Mouse (Mus musculus): ENCODE measurements around the gene Flvcr2. TPM values are rescaled to one million over a fixed set of nuclear protein-coding genes. Genes with fewer than 3 reads are reported as not detected.
A peak's percentile ranks its signal among the peaks of the same experiment; 100 is the strongest.

Flvcr2 gene
- polyA plus RNA-seq, 1 experiment from 2014 or later, result 1.8 TPM

DNA sequence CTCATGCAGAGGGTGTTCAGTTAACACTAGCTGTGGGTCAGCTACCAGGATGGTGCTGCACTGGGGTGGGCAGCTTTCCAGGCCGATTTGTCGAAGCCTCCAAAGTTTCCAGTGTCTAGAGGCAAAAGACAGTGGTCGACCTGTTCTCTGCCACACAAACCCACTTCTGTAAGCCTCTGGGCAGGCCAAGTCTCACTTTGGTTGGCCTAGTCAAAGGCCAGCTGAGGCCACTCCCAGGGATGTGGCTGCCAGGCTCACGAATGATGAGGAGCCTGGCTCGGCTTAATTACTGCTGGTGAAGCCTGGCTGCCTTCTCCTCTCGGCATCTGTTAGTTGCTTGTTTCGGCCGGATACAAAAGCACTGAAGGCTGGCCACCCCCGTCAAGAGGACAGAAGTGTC lies 53.7 kb downstream of the Flvcr2 start:
- Histone ChIP-seq H3K27ac (no peak overlapping the region), H3K27me3 (no peaks in the 10 kb centered on the region), H3K4me2 (no peak overlapping the region), H3K4me1 (replicated peaks) (0 out of 2 replicates have a peak, but pooled peaks cover 2% of the 10 kb centered on the region), H3K36me3 (no peaks in the 10 kb centered on the region), H3K9me3 (no peaks in the 10 kb centered on the region), H3K4me3 (replicated peaks) (no peak overlapping the region), H3K9ac (replicated peaks) (no peak overlapping the region)
- ATAC-seq (ENCODE audit: insufficient number of reproducible peaks, insufficient read depth, low FRiP score, low TSS enrichment, low read depth), result no peak
- WGBS, result 33% methylated on average over 9 of the region's 9 CpGs

DNA sequence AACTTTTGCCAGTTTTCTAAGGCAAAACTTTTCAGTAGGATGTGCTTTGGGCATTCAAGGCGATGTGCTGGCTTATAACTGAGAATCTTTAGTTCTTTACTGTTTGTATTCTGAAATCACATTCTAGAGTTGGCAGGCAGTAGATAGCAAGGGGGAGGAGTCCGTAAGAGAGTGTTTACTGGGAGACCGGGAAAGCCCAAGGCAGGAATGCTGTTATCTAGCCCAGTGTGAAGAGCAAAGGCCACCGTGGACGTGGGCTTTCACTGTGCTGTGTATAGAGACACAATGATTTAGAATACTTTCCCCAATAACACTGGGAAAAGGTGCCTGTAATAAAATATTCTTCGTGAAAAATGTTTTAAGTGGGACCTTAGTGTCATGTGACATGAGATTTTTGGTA lies 63.4 kb downstream of the Flvcr2 start:
- 61% methylated on average over 6 of the region's 6 CpGs for WGBS
- no peak overlapping the region for H3K4me3 ChIP-seq (replicated peaks)
- peaks cover 40% of the 10 kb centered on the region for H3K36me3 ChIP-seq
- ATAC-seq (ENCODE audit: insufficient number of reproducible peaks, insufficient read depth, low FRiP score, low TSS enrichment, low read depth), result no peak
- no peak overlapping the region for H3K4me2 ChIP-seq
- no peak overlapping the region for H3K27ac ChIP-seq
- H3K9me3 ChIP-seq, result no peaks in the 10 kb centered on the region
- H3K9ac ChIP-seq (replicated peaks), result no peak overlapping the region
- H3K27me3 ChIP-seq, result no peaks in the 10 kb centered on the region
- no peaks in the 10 kb centered on the region for H3K4me1 ChIP-seq (replicated peaks)

DNA sequence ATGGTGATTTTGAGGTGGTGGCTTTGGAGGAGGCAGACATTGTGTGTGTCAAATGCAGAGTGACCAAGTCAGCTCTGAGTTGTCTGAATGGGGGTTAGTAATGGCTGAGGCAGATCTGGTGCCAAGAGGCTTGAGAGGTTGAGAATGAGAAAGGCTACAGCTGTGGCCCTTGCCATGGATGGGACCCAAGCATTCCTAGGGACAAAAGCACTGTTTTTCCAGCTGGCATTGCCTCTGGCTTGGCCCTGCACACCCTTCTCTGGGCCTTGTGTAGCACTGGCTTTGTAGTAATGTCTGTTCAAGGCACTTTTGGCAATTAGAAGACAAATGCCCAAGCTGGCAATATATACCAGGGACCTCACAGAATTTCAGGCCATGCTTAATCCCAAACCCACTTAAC lies 64.6 kb downstream of the Flvcr2 start:
- Histone ChIP-seq H3K9ac (replicated peaks) (no peak overlapping the region), H3K27ac (no peak overlapping the region), H3K9me3 (no peaks in the 10 kb centered on the region), H3K27me3 (no peaks in the 10 kb centered on the region), H3K36me3 (peaks cover 51% of the 10 kb centered on the region), H3K4me2 (no peak overlapping the region), H3K4me3 (replicated peaks) (no peak overlapping the region), H3K4me1 (replicated peaks) (no peaks in the 10 kb centered on the region)
- ATAC-seq (ENCODE audit: insufficient number of reproducible peaks, insufficient read depth, low FRiP score, low TSS enrichment, low read depth), result no peak

DNA sequence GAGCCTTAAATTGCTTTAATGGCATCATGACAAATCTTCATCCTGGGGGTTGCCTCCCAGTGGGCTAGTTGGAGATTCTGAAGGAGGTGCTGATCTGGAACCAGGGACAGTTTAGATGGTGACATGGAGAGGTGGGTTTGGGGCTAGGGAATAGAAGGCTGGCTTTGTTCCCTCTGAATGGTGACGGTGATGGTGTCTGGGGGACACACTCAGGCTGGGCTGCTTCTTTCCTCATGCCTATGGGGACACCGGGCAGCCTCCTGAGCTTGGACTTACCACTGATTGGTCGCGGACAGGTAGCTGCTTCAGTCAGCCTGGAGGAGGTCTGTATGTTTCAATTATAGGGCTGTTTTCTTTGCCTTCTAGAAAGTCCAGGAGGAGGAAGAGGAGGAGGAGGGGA lies 65.3 kb downstream of the Flvcr2 start:
- Histone ChIP-seq H3K9ac (replicated peaks) (no peak overlapping the region), H3K4me3 (replicated peaks) (no peak overlapping the region), H3K9me3 (no peaks in the 10 kb centered on the region), H3K27ac (no peak overlapping the region), H3K27me3 (no peaks in the 10 kb centered on the region), H3K4me1 (replicated peaks) (no peaks in the 10 kb centered on the region), H3K36me3 (peaks cover 58% of the 10 kb centered on the region), H3K4me2 (no peak overlapping the region)
- 95% methylated on average over 4 of the region's 4 CpGs for WGBS
- ATAC-seq (ENCODE audit: insufficient number of reproducible peaks, insufficient read depth, low FRiP score, low TSS enrichment, low read depth), result no peak

DNA sequence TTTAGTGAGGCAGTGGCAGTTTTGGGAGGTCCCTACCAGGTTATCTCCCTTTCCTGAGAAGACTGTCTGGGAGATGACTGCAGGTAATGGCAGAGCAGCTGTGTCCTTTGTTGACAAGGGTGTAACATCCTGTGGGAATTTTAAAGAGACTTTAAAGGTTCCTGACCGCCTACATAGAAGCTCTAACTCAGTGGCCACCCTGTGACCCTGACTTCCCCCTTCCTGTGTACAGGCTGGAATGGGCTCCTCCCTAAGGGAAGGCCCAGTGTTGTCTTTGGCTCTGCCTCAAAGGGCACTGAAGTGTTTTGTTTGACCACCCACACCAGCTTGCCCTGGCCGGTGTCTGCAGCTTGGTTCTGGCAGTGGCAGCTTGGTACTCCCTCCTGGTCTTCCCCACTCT lies 67.3 kb downstream of the Flvcr2 start:
- peaks cover 72% of the 10 kb centered on the region for H3K36me3 ChIP-seq
- 83% methylated on average over 2 of the region's 2 CpGs for WGBS
- no peak for ATAC-seq (ENCODE audit: insufficient number of reproducible peaks, insufficient read depth, low FRiP score, low TSS enrichment, low read depth)
- H3K9me3 ChIP-seq, result no peaks in the 10 kb centered on the region
- no peaks in the 10 kb centered on the region for H3K4me1 ChIP-seq (replicated peaks)
- H3K9ac ChIP-seq (replicated peaks), result no peak overlapping the region
- no peaks in the 10 kb centered on the region for H3K27me3 ChIP-seq
- H3K27ac ChIP-seq, result no peak overlapping the region
- no peak overlapping the region for H3K4me3 ChIP-seq (replicated peaks)
- no peak overlapping the region for H3K4me2 ChIP-seq

DNA sequence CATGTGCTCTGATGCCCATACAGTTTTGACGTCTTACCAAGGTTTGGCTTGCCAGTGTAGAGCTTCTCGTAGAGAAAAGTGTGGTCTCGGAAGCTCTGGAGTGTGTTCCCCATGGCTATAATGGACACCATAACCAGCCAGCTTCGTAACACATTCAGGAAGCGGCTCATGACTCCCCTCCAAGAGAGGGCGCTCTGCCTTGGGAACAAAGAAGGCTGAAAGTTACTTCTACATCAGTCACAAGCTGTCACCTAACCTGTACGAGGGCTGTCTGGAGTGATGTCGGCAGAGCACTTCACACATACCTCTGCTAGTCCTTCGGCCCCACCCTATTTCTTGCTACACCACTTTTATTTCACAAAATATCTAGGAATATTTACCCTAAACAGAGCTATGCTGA lies 75.7 kb downstream of the Flvcr2 start:
- no peaks in the 10 kb centered on the region for H3K27me3 ChIP-seq
- H3K27ac ChIP-seq, result no peak overlapping the region
- no peak overlapping the region for H3K9ac ChIP-seq (replicated peaks)
- ATAC-seq (ENCODE audit: insufficient number of reproducible peaks, insufficient read depth, low FRiP score, low TSS enrichment, low read depth), result no peak
- peaks cover 11% of the 10 kb centered on the region for H3K4me1 ChIP-seq (replicated peaks)
- H3K4me3 ChIP-seq (replicated peaks), result no peak overlapping the region
- H3K36me3 ChIP-seq, result peaks cover 38% of the 10 kb centered on the region
- no peak overlapping the region for H3K4me2 ChIP-seq
- no peaks in the 10 kb centered on the region for H3K9me3 ChIP-seq
- 73% methylated on average over 9 of the region's 9 CpGs for WGBS

DNA sequence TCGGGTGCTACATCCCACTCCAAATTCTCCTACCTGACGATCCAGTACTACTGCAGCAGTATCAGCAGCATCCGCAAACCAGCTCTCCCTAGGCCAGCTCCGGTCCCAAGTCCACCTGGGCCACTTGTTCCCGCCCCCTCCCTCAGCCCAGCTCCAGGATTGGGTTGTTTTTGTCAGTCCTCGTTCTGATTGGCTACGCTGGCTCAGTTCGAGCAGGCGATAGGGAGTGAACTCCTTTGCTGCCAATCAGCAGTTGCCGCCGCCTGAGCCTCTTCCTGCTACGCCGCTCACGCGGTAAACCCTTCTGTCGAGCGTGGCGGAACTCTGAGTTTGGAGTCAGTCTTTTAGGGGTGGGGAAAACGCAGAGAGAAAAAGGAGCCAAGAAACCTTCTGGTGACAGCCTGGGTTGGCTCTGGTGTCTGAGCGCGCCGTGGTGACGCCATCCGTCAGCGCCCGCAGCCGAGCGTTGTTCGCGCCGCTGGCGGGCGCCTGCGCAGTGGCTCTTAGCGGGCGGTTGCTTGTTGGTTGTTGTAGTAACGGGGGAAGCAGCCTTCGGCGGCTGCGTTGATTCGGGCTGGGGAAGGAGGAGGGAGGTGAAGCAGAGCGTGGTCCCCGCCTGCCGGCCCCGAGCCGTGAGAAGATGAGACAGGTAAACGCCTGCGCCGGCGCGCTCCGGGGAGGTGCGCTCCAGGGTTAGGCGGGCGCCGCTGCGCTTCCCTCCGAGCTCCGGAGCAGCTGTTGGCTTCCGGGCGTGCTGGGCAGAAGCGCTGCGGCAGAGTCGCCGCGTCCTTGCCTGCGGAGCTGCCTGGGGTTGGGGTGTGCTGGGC lies 78.3 kb downstream of the Flvcr2 start, which contains the start of the genes Erg28 and Ttll5:
Erg28 (minus strand) TSS at position 113 of the 827 bp plus-strand sequence.
Ttll5 (plus strand) TSS at position 222 of the 827 bp plus-strand sequence.
- Histone ChIP-seq H3K27ac (peak within 1 kb of the TSS; percentile 97), H3K4me3 (replicated peaks) (peak within 1 kb of the TSS; percentile 79), H3K27me3 (no peaks in the 10 kb centered on the region), H3K4me2 (peak within 1 kb of the TSS; percentile 85), H3K9me3 (no peaks in the 10 kb centered on the region), H3K36me3 (peaks cover 30% of the 10 kb centered on the region), H3K9ac (replicated peaks) (peak within 1 kb of the TSS; percentile 73), H3K4me1 (replicated peaks) (peaks cover 11% of the 10 kb centered on the region)
- peak; percentile 98 for ATAC-seq (ENCODE audit: insufficient number of reproducible peaks, insufficient read depth, low FRiP score, low TSS enrichment, low read depth)
- WGBS, result under 1% methylated on average over 67 of the region's 67 CpGs

DNA sequence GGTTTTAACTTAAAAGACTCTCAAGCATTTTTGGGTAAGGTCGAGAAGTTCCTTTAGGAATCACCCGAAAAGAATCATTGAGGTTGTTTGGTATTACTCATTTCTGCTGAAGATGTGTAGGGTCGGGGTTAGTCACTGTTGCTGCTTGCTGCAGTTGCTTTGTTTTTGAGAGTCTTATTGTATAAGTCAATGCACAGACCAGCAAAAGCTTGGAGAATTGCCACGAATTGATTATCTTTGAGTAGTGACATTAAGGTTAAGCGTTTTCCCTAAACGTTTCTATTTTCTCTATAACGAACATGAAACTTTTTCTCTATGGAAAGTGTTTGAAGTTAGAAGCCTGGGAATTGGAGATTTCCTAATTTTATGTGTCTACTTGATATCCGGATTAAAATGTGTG lies 79.0 kb downstream of the Flvcr2 start:
- H3K9ac ChIP-seq (replicated peaks), result peak overlapping the region; percentile 73
- H3K27ac ChIP-seq, result peak overlapping the region; percentile 97
- no peaks in the 10 kb centered on the region for H3K27me3 ChIP-seq
- H3K4me2 ChIP-seq, result peak overlapping the region; percentile 85
- H3K4me3 ChIP-seq (replicated peaks), result peak overlapping the region; percentile 79
- no peaks in the 10 kb centered on the region for H3K9me3 ChIP-seq
- H3K36me3 ChIP-seq, result peaks cover 25% of the 10 kb centered on the region
- 15% methylated on average over 8 of the region's 8 CpGs for WGBS
- no peak for ATAC-seq (ENCODE audit: insufficient number of reproducible peaks, insufficient read depth, low FRiP score, low TSS enrichment, low read depth)
- peaks cover 11% of the 10 kb centered on the region for H3K4me1 ChIP-seq (replicated peaks)

DNA sequence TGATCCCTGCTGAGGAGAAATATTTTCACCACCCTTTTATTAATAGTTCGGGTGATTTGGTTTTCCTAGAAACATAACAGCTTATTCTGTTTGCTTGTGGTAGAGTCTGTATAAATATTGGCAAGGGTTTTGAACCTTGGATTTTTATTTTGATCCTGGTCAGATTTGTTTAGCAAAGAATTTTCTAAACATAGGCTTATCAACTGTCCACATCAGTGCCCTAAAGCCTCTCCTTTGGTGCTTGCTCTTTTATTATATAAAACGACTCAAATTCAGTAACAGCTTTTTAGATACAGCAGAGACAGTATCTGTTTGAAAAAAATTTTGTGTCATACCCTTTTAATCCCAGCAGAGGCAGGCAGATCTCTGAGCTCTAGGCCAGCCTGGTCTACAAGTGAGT lies 79.5 kb downstream of the Flvcr2 start:
- H3K4me1 ChIP-seq (replicated peaks), result peaks cover 11% of the 10 kb centered on the region
- H3K27ac ChIP-seq, result no peak overlapping the region
- 64% methylated on average over 2 of the region's 2 CpGs for WGBS
- no peak overlapping the region for H3K4me3 ChIP-seq (replicated peaks)
- ATAC-seq (ENCODE audit: insufficient number of reproducible peaks, insufficient read depth, low FRiP score, low TSS enrichment, low read depth), result no peak
- peak overlapping the region; percentile 85 for H3K4me2 ChIP-seq
- peaks cover 28% of the 10 kb centered on the region for H3K36me3 ChIP-seq
- H3K9ac ChIP-seq (replicated peaks), result no peak overlapping the region
- no peaks in the 10 kb centered on the region for H3K27me3 ChIP-seq
- no peaks in the 10 kb centered on the region for H3K9me3 ChIP-seq

DNA sequence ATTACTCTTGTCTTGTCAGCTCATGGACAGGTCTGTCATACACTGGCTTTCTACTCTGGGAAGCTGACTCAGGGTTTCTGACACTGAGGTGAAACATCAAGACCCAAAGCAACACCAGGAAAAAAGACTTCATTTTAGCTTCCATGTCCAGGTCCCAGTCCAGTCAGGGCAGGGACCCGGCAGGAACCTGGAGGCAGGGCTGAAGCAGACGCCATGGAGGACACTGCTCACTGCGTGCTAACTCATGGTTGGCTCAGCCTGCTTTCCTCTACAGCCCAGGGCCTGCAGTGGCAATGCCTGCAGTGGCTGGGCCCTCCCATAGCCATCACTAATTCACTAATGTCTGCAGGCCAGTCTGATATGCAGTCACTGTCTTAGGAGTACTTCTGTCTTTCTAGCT lies 82.5 kb downstream of the Flvcr2 start:
- no peaks in the 10 kb centered on the region for H3K27me3 ChIP-seq
- no peak overlapping the region for H3K4me2 ChIP-seq
- no peak overlapping the region for H3K9ac ChIP-seq (replicated peaks)
- WGBS, result 91% methylated on average over 3 of the region's 3 CpGs
- H3K27ac ChIP-seq, result no peak overlapping the region
- H3K9me3 ChIP-seq, result no peaks in the 10 kb centered on the region
- peaks cover 3% of the 10 kb centered on the region for H3K4me1 ChIP-seq (replicated peaks)
- no peak for ATAC-seq (ENCODE audit: insufficient number of reproducible peaks, insufficient read depth, low FRiP score, low TSS enrichment, low read depth)
- H3K4me3 ChIP-seq (replicated peaks), result no peak overlapping the region
- H3K36me3 ChIP-seq, result peaks cover 44% of the 10 kb centered on the region

DNA sequence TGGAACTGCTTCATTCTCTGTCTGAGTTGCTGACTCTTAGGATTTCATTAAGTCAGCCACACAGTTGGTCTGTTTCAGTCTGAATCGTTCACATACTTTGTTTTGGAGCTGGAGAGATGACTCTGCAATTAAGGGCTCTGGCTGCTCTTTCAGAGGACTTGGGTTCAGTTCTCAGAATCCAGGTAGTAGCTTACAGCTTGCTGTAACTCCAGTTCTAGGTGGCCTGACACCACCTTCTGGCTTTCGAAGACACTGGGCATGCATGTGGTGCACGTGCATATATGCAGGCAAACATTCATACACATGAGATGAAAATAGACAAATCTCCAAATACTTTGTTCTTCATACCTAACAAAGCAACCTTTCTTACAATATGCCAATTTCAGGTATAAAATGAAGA lies 83.5 kb downstream of the Flvcr2 start:
- H3K27me3 ChIP-seq, result no peaks in the 10 kb centered on the region
- no peak overlapping the region for H3K4me3 ChIP-seq (replicated peaks)
- no peak for ATAC-seq (ENCODE audit: insufficient number of reproducible peaks, insufficient read depth, low FRiP score, low TSS enrichment, low read depth)
- 0 out of 2 replicates have a peak, but pooled peaks cover 2% of the 10 kb centered on the region for H3K4me1 ChIP-seq (replicated peaks)
- no peak overlapping the region for H3K9ac ChIP-seq (replicated peaks)
- H3K9me3 ChIP-seq, result no peaks in the 10 kb centered on the region
- H3K27ac ChIP-seq, result no peak overlapping the region
- WGBS, result 91% methylated on average over 3 of the region's 3 CpGs
- no peak overlapping the region for H3K4me2 ChIP-seq
- peaks cover 44% of the 10 kb centered on the region for H3K36me3 ChIP-seq

DNA sequence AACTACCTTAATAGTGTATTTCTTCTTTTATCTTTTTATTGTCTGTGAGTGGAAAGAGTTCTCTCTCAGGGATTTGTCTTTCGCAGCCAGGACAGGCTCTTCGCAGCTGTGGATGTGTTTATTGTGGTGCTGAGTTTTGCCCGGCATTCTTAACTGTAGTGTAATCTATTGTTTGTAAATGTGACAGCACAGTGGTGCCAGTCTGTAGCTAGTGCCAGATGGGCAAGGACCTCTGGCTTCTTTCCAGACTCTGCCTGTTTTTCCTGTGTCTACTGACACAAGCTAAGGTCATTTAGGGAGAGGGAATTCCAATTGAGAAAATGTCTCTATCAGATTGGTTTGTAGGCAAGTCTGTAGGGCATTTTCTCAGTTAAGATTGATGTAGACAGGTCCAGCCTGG lies 84.4 kb downstream of the Flvcr2 start:
- Histone ChIP-seq H3K27ac (no peak overlapping the region), H3K4me1 (replicated peaks) (no peaks in the 10 kb centered on the region), H3K9ac (replicated peaks) (no peak overlapping the region), H3K4me3 (replicated peaks) (no peak overlapping the region), H3K9me3 (no peaks in the 10 kb centered on the region), H3K36me3 (peaks cover 44% of the 10 kb centered on the region), H3K4me2 (no peak overlapping the region), H3K27me3 (no peaks in the 10 kb centered on the region)
- no peak for ATAC-seq (ENCODE audit: insufficient number of reproducible peaks, insufficient read depth, low FRiP score, low TSS enrichment, low read depth)
- WGBS, result 85% methylated on average over 3 of the region's 3 CpGs

Measured in limb, embryonic 12.5 days (tissue).